Mouse (Mus musculus): ENCODE data around the gene Pnpla7. TPM values are rescaled to one million over a fixed set of nuclear protein-coding genes. Genes with fewer than 3 reads are reported as not detected.

Pnpla7 gene
- polyA plus RNA-seq, 1 experiment from 2014 or later: 3.0 TPM

- no peak for ATAC-seq (ENCODE audit: low FRiP score)
- peaks cover 20% of the 10 kb centered on the region for H3K4me1 ChIP-seq (replicated peaks)
- no peaks in the 10 kb centered on the region for H3K9me3 ChIP-seq
- peak overlapping the region; percentile 84 for H3K4me3 ChIP-seq
- peak overlapping the region; percentile 74 for H3K27ac ChIP-seq
- H3K4me2 ChIP-seq: peak overlapping the region; percentile 89
- H3K36me3 ChIP-seq: peaks cover 46% of the 10 kb centered on the region
- H3K9ac ChIP-seq: peak overlapping the region; percentile 91
- H3K27me3 ChIP-seq: no peaks in the 10 kb centered on the region
- WGBS: 86% methylated on average over 21 of the region's 21 CpGs
Measured at GRCm38 (mm10) chr2:25055409-25056155, 79.7 kb downstream of the Pnpla7 start.

- H3K36me3 ChIP-seq: peaks cover 79% of the 10 kb centered on the region
Measured at GRCm38 (mm10) chr2:25058926-25059325, 83.1 kb downstream of the Pnpla7 start.

GRCm38 (mm10) chr2:25063523-25063922 lies 87.7 kb downstream of the Pnpla7 start:
- H3K4me3 ChIP-seq: no peak overlapping the region
- H3K27me3 ChIP-seq: no peaks in the 10 kb centered on the region
- no peaks in the 10 kb centered on the region for H3K9me3 ChIP-seq
- no peaks in the 10 kb centered on the region for H3K4me1 ChIP-seq (replicated peaks)
- no peak overlapping the region for H3K27ac ChIP-seq
- H3K36me3 ChIP-seq: peaks cover 53% of the 10 kb centered on the region
- ATAC-seq (ENCODE audit: low FRiP score): no peak
- 89% methylated on average over 5 of the region's 5 CpGs for WGBS
- no peak overlapping the region for H3K4me2 ChIP-seq
- H3K9ac ChIP-seq: no peak overlapping the region

More at GRCm38 (mm10) chr2:25058926-25059325, 83.1 kb downstream of the Pnpla7 start:
- Histone ChIP-seq H3K9ac (0 out of 2 replicates have a peak overlapping the region, but pooled peaks have one; percentile 24), H3K27ac (no peak overlapping the region), H3K27me3 (no peaks in the 10 kb centered on the region), H3K4me3 (no peak overlapping the region), H3K9me3 (no peaks in the 10 kb centered on the region), H3K4me1 (replicated peaks) (peaks cover 20% of the 10 kb centered on the region), H3K4me2 (no peak overlapping the region)
- no peak for ATAC-seq (ENCODE audit: low FRiP score)
- 89% methylated on average over 7 of the region's 7 CpGs for WGBS

GRCm38 (mm10) chr2:25064285-25064684 lies 88.5 kb downstream of the Pnpla7 start:
- Histone ChIP-seq H3K27ac (no peak overlapping the region), H3K27me3 (no peaks in the 10 kb centered on the region), H3K4me3 (no peak overlapping the region), H3K9ac (no peak overlapping the region), H3K9me3 (no peaks in the 10 kb centered on the region), H3K36me3 (peaks cover 46% of the 10 kb centered on the region), H3K4me1 (replicated peaks) (no peaks in the 10 kb centered on the region), H3K4me2 (no peak overlapping the region)
- ATAC-seq (ENCODE audit: low FRiP score): no peak
- WGBS: 100% methylated on average over 1 of the region's 1 CpGs

- ATAC-seq (ENCODE audit: low FRiP score): no peak
- H3K9me3 ChIP-seq: no peaks in the 10 kb centered on the region
- H3K4me3 ChIP-seq: no peak overlapping the region
- no peak overlapping the region for H3K27ac ChIP-seq
- no peak overlapping the region for H3K9ac ChIP-seq
- H3K4me1 ChIP-seq (replicated peaks): no peaks in the 10 kb centered on the region
- no peaks in the 10 kb centered on the region for H3K27me3 ChIP-seq
- no peak overlapping the region for H3K4me2 ChIP-seq
- peaks cover 33% of the 10 kb centered on the region for H3K36me3 ChIP-seq
Measured at GRCm38 (mm10) chr2:25065537-25065936, 89.7 kb downstream of the Pnpla7 start.

GRCm38 (mm10) chr2:25066552-25066951 lies 90.7 kb downstream of the Pnpla7 start:
- Histone ChIP-seq H3K9ac (no peak overlapping the region), H3K9me3 (no peaks in the 10 kb centered on the region), H3K27ac (no peak overlapping the region), H3K4me2 (no peak overlapping the region), H3K4me3 (no peak overlapping the region), H3K4me1 (replicated peaks) (no peaks in the 10 kb centered on the region), H3K27me3 (no peaks in the 10 kb centered on the region), H3K36me3 (peaks cover 23% of the 10 kb centered on the region)
- ATAC-seq (ENCODE audit: low FRiP score): no peak
- WGBS: 82% methylated on average over 4 of the region's 4 CpGs

GRCm38 (mm10) chr2:25069537-25069936 lies 93.7 kb downstream of the Pnpla7 start:
- WGBS: 75% methylated on average over 4 of the region's 4 CpGs
- Histone ChIP-seq H3K9me3 (no peaks in the 10 kb centered on the region), H3K27ac (no peak overlapping the region), H3K4me3 (no peak overlapping the region), H3K4me1 (replicated peaks) (no peaks in the 10 kb centered on the region), H3K36me3 (no peaks in the 10 kb centered on the region), H3K9ac (no peak overlapping the region), H3K27me3 (no peaks in the 10 kb centered on the region), H3K4me2 (no peak overlapping the region)
- no peak for ATAC-seq (ENCODE audit: low FRiP score)

GRCm38 (mm10) chr2:25072398-25072797 lies 96.6 kb downstream of the Pnpla7 start:
- ATAC-seq (ENCODE audit: low FRiP score): no peak
- H3K4me3 ChIP-seq: no peak overlapping the region
- H3K9ac ChIP-seq: no peak overlapping the region
- no peak overlapping the region for H3K27ac ChIP-seq
- no peaks in the 10 kb centered on the region for H3K9me3 ChIP-seq
- no peak overlapping the region for H3K4me2 ChIP-seq
- no peaks in the 10 kb centered on the region for H3K4me1 ChIP-seq (replicated peaks)
- H3K36me3 ChIP-seq: no peaks in the 10 kb centered on the region
- WGBS: 92% methylated on average over 4 of the region's 4 CpGs
- no peaks in the 10 kb centered on the region for H3K27me3 ChIP-seq

- H3K9ac ChIP-seq: no peak overlapping the region
- WGBS: 72% methylated on average over 4 of the region's 4 CpGs
- no peak overlapping the region for H3K27ac ChIP-seq
- no peaks in the 10 kb centered on the region for H3K9me3 ChIP-seq
- H3K4me3 ChIP-seq: no peak overlapping the region
- no peaks in the 10 kb centered on the region for H3K36me3 ChIP-seq
- no peak overlapping the region for H3K4me2 ChIP-seq
- no peak for ATAC-seq (ENCODE audit: low FRiP score)
- H3K27me3 ChIP-seq: no peaks in the 10 kb centered on the region
- no peaks in the 10 kb centered on the region for H3K4me1 ChIP-seq (replicated peaks)
Measured at GRCm38 (mm10) chr2:25075506-25075905, 99.7 kb downstream of the Pnpla7 start.

- WGBS: 68% methylated on average over 1 of the region's 1 CpGs
- no peaks in the 10 kb centered on the region for H3K27me3 ChIP-seq
- H3K4me3 ChIP-seq: no peak overlapping the region
- no peak overlapping the region for H3K4me2 ChIP-seq
- no peak for ATAC-seq (ENCODE audit: low FRiP score)
- H3K36me3 ChIP-seq: no peaks in the 10 kb centered on the region
- H3K27ac ChIP-seq: no peak overlapping the region
- H3K9ac ChIP-seq: no peak overlapping the region
- no peaks in the 10 kb centered on the region for H3K4me1 ChIP-seq (replicated peaks)
- H3K9me3 ChIP-seq: no peaks in the 10 kb centered on the region
Measured at GRCm38 (mm10) chr2:25078967-25079366, 103.1 kb downstream of the Pnpla7 start.

GRCm38 (mm10) chr2:25080076-25080475 lies 104.2 kb downstream of the Pnpla7 start, which contains the start of gene Entpd8:
TSS of gene Entpd8 (plus strand) at chr2:25080304.
- ATAC-seq (ENCODE audit: low FRiP score): no peak
- WGBS: 70% methylated on average over 5 of the region's 5 CpGs

GRCm38 (mm10) chr2:25083697-25084096 lies 107.9 kb downstream of the Pnpla7 start:
- no peaks in the 10 kb centered on the region for H3K36me3 ChIP-seq
- no peak overlapping the region for H3K9ac ChIP-seq
- WGBS: 73% methylated on average over 4 of the region's 4 CpGs
- H3K4me1 ChIP-seq (replicated peaks): no peaks in the 10 kb centered on the region
- H3K4me3 ChIP-seq: no peak overlapping the region
- no peak for ATAC-seq (ENCODE audit: low FRiP score)
- no peaks in the 10 kb centered on the region for H3K27me3 ChIP-seq
- H3K9me3 ChIP-seq: no peaks in the 10 kb centered on the region
- no peak overlapping the region for H3K4me2 ChIP-seq
- no peak overlapping the region for H3K27ac ChIP-seq

More at GRCm38 (mm10) chr2:25080076-25080475, 104.2 kb downstream of the Pnpla7 start, which contains the start of gene Entpd8:
- Histone ChIP-seq H3K4me3 (no peak within 1 kb of the TSS), H3K9ac (no peak within 1 kb of the TSS), H3K4me2 (no peak within 1 kb of the TSS), H3K36me3 (no peaks in the 10 kb centered on the region), H3K27ac (no peak within 1 kb of the TSS), H3K27me3 (no peaks in the 10 kb centered on the region), H3K4me1 (replicated peaks) (no peaks in the 10 kb centered on the region), H3K9me3 (no peaks in the 10 kb centered on the region)

- Histone ChIP-seq H3K9me3 (no peaks in the 10 kb centered on the region), H3K9ac (no peak overlapping the region), H3K4me2 (no peak overlapping the region), H3K4me1 (replicated peaks) (no peaks in the 10 kb centered on the region), H3K4me3 (no peak overlapping the region), H3K27me3 (no peaks in the 10 kb centered on the region), H3K36me3 (no peaks in the 10 kb centered on the region), H3K27ac (no peak overlapping the region)
- ATAC-seq (ENCODE audit: low FRiP score): no peak
- 87% methylated on average over 5 of the region's 5 CpGs for WGBS
Measured at GRCm38 (mm10) chr2:25085571-25085970, 109.7 kb downstream of the Pnpla7 start.

Measured in hindbrain, embryonic 13.5 days (tissue).